Mouse (Mus musculus) hindbrain, embryonic 14.5 days (tissue): ENCODE data around the gene H2-Eb2. TPM values are rescaled to one million over a fixed set of nuclear protein-coding genes. Genes with fewer than 3 reads are reported as not detected.
A peak's percentile ranks its signal among the peaks of the same experiment; 100 is the strongest.

Source experiments
- ATAC-seq: fragments of 200-750 bp; cut with Nextera tagmentation; 2 replicates; pipeline ENCODE4 v1.8.0; 2017; ENCODE audit warnings: moderate number of reproducible peaks, mild to moderate bottlenecking, moderate TSS enrichment, moderate library complexity; ENCODE audit not compliant: low FRiP score
- DNase-seq: peaks from one replicate; pipeline ENCODE4 v3.0.0-alpha.2; 2015; ENCODE audit warnings: low spot score
- H3K27ac ChIP-seq: fragments of 300-500 bp; sonication (generic); 2 replicates; pipeline ENCODE4 v1.5.1; 2014; ENCODE audit warnings: mild to moderate bottlenecking, moderate library complexity
- H3K27me3 ChIP-seq: fragments of 300-500 bp; sonication (generic); 2 replicates; pipeline ENCODE4 v1.6.1; 2014; ENCODE audit warnings: mild to moderate bottlenecking, low read length, mixed read lengths; ENCODE audit not compliant: control insufficient read depth, insufficient read depth
- H3K36me3 ChIP-seq: fragments of 300-500 bp; sonication (generic); replicated peaks from 2 replicates; pipeline ENCODE4 v1.6.1; 2014; ENCODE audit not compliant: control insufficient read depth, insufficient read depth
- H3K4me1 ChIP-seq: fragments of 300-500 bp; sonication (generic); replicated peaks from 2 replicates; pipeline ENCODE4 v1.6.1; 2014; ENCODE audit warnings: antibody characterized with exemption, low read length, mixed read lengths; ENCODE audit not compliant: control insufficient read depth, insufficient read depth
- H3K4me2 ChIP-seq: fragments of 300-500 bp; sonication (generic); replicated peaks from 2 replicates; pipeline ENCODE4 v1.6.1; 2014; ENCODE audit warnings: mild to moderate bottlenecking, moderate library complexity
- H3K4me3 ChIP-seq: fragments of 300-500 bp; sonication (generic); replicated peaks from 2 replicates; pipeline ENCODE4 v1.5.1; 2014; ENCODE audit warnings: mild to moderate bottlenecking, low read length
- H3K9ac ChIP-seq: fragments of 300-500 bp; sonication (generic); 2 replicates; pipeline ENCODE4 v1.6.1; 2014
- H3K9me3 ChIP-seq: fragments of 300-500 bp; sonication (generic); 2 replicates; pipeline ENCODE4 v1.6.1; 2016; ENCODE audit warnings: low read length; ENCODE audit not compliant: control insufficient read depth
- WGBS: fragments of 180-500 bp; shearing (Covaris S2); extraction: QIAGEN DNeasy Blood & Tissue Kit; methylation state at CpG from one replicate; pipeline ENCODE4 v1.1.7; 2014; 5-methylcytosine and 5-hydroxymethylcytosine counted together
- polyA plus RNA-seq: library from polyadenylated mRNA; unstranded; fragments of >200 nt; fragmentation: Nextera tagmentation; extraction: Ambion mirVana; gene quantifications from 2 replicates; pipeline ENCODE4 v1.2.1, GENCODE M21; 2014

The H2-Eb2 gene
- 0.12 and 0.35 TPM in 2 replicates for polyA plus RNA-seq

DNA sequence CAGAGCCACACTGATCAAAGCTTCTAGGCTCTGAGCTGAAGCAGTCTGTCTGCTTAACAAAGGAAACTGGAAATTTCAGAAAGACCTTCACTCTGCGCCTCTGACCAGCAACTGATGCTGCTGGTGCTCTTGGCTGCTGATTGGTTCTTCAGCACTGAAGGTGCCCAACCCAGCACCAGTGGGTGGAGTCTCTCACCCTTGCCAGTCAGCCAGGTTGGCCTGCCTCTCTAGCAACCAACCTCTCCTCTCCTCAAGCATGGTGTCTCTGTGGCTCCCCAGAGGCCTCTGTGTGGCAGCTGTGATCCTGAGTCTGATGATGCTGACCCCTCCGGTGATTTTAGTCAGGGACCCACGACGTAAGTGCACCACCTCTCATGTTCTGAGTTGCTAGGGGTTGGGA, at the start of gene H2-Eb2:
TSS of gene H2-Eb2 (plus strand) at position 230 of the 400 bp plus-strand sequence.
- WGBS = 44% methylated on average over 4 of the region's 4 CpGs
- DNase-seq = no peak
- ATAC-seq = no peak

DNA sequence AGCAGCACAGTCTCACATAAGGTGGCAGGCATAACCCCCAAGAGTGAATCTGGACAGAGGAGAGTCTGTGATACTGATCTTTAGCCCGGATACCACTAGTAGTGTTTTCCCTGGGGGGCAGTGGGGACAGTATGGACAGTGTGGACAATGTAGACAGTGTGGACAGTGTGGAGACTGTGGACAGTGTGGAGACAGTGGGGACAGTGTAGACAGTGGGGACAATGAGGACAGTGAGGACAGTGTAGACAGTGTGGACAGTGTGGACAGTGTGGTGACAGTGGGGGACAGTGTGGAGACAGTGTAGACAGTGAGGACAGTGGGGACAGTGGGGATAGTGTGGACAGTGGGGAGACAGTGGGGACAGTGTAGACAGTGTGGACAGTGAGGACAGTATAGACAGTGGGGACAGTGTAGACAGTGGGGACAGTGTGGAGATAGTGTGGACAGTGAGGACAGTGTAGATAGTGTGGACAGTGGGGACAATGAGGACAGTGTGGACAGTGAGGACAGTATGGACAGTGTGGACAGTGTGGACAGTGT, 44.9 kb upstream of the H2-Eb2 start:
- DNase-seq (no peak), ATAC-seq (no peak)
- Histone ChIP-seq H3K9me3 (0 out of 2 replicates have a peak, but pooled peaks cover 7% of the 10 kb centered on the region), H3K36me3 (no peaks in the 10 kb centered on the region), H3K4me2 (no peak overlapping the region), H3K9ac (no peak overlapping the region), H3K27ac (no peak overlapping the region), H3K4me3 (no peak overlapping the region), H3K4me1 (no peaks in the 10 kb centered on the region), H3K27me3 (no peaks in the 10 kb centered on the region)
- WGBS = 76% methylated on average over 1 of the region's 1 CpGs

More for the DNA sequence above, at the start of gene H2-Eb2:
- no peaks in the 10 kb centered on the region for H3K36me3 ChIP-seq
- H3K4me1 ChIP-seq = no peaks in the 10 kb centered on the region
- no peak within 1 kb of the TSS for H3K9ac ChIP-seq
- H3K27ac ChIP-seq = no peak within 1 kb of the TSS
- no peak within 1 kb of the TSS for H3K4me2 ChIP-seq
- H3K27me3 ChIP-seq = no peaks in the 10 kb centered on the region
- H3K4me3 ChIP-seq = no peak within 1 kb of the TSS
- no peaks in the 10 kb centered on the region for H3K9me3 ChIP-seq

DNA sequence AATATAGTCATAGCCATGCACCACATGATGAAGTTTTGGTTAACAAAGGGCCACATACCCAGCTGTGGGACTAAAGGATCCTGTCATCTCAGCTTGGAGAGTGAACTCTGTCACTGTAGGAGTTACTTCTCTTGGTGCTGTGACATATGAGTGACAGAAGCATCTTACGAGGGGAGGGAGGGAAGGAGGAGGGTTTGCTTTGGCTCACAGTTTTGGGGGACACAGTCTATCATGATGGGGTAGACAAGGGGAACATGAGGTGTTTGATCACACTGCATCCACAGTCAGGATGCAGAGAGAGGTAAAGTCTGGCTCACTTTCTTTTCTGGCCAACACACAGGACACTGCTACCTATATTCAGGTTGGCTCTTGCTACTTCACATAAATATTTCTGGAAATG, 43.6 kb upstream of the H2-Eb2 start:
- DNase-seq (no peak), ATAC-seq (no peak)
- Histone ChIP-seq H3K9me3 (no peaks in the 10 kb centered on the region), H3K27me3 (no peaks in the 10 kb centered on the region), H3K27ac (no peak overlapping the region), H3K4me1 (no peaks in the 10 kb centered on the region), H3K4me2 (no peak overlapping the region), H3K9ac (no peak overlapping the region), H3K4me3 (no peak overlapping the region), H3K36me3 (no peaks in the 10 kb centered on the region)
- WGBS = 67% methylated on average over 1 of the region's 1 CpGs

DNA sequence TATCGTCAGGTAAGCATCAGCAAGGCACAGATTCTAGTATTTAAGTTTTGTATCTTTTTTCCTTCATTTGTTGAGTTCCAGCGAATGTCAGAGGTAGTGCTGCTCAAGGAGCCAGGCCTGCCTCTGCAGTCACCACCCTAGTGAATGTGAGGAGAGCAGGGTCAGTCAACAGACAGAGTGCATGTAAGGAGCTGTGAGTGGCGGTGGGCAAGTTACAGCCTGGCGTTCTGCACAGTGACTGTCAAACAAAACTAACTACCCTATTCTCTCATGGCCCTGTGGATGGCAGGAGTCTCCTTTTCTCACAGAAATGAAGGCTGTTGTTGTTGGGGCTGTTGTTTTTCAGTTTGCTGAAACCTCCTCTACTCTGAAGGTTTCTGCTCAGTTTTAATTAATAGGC, 40.1 kb upstream of the H2-Eb2 start:
- Histone ChIP-seq H3K27me3 (no peaks in the 10 kb centered on the region), H3K4me2 (no peak overlapping the region), H3K36me3 (no peaks in the 10 kb centered on the region), H3K9me3 (no peaks in the 10 kb centered on the region), H3K4me3 (no peak overlapping the region), H3K9ac (no peak overlapping the region), H3K27ac (no peak overlapping the region), H3K4me1 (no peaks in the 10 kb centered on the region)
- DNase-seq = no peak
- ATAC-seq = no peak
- WGBS = 73% methylated on average over 4 of the region's 4 CpGs

DNA sequence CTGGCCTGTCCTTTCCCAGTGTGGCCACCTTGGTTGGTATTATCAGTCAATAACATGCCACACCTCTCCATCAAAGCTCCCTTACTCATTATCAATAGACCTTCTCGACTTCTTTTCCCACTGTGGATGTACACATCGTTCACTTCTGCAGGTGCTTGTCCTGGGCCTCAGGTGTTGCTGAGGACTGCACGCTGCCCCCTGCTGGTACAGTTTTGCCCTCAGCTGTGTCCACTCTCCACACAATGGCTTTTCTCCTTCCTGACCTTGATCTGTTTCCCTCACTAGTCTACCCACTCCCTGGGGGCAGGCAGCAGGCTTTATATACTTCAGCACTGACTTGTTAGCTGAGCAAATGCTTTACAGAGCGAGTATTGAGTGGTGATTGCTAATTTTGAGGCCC, 39.6 kb upstream of the H2-Eb2 start:
- H3K9me3 ChIP-seq = no peaks in the 10 kb centered on the region
- no peak overlapping the region for H3K9ac ChIP-seq
- no peaks in the 10 kb centered on the region for H3K27me3 ChIP-seq
- no peak overlapping the region for H3K4me3 ChIP-seq
- no peaks in the 10 kb centered on the region for H3K36me3 ChIP-seq
- no peak overlapping the region for H3K4me2 ChIP-seq
- H3K4me1 ChIP-seq = no peaks in the 10 kb centered on the region
- no peak overlapping the region for H3K27ac ChIP-seq
- DNase-seq (no peak), ATAC-seq (no peak)
- WGBS = 42% methylated on average over 4 of the region's 4 CpGs

DNA sequence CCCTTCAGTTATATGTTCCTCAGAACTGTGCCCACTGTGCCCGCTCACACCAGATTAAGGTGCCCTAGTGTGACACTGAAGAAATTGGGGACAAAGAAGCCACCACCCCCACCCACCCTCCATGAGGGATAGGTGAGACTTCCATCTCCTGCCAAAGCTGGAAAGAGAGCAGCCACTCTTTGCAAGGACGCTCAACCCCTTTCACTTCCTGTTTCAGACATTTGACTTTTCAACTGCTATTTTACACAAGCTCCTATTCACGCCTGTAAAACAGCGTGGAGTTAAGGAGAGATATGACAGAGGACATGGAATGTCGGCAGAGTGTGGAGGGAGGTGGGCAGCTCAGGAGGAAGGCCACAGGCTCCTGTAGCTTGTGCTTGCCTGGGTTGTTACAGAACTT, 39.0 kb upstream of the H2-Eb2 start:
- H3K4me3 ChIP-seq = no peak overlapping the region
- H3K27ac ChIP-seq = no peak overlapping the region
- no peak overlapping the region for H3K4me2 ChIP-seq
- H3K9me3 ChIP-seq = no peaks in the 10 kb centered on the region
- H3K36me3 ChIP-seq = no peaks in the 10 kb centered on the region
- no peaks in the 10 kb centered on the region for H3K27me3 ChIP-seq
- DNase-seq (no peak), ATAC-seq (no peak)
- WGBS = 85% methylated on average over 5 of the region's 5 CpGs
- H3K4me1 ChIP-seq = no peaks in the 10 kb centered on the region
- no peak overlapping the region for H3K9ac ChIP-seq

DNA sequence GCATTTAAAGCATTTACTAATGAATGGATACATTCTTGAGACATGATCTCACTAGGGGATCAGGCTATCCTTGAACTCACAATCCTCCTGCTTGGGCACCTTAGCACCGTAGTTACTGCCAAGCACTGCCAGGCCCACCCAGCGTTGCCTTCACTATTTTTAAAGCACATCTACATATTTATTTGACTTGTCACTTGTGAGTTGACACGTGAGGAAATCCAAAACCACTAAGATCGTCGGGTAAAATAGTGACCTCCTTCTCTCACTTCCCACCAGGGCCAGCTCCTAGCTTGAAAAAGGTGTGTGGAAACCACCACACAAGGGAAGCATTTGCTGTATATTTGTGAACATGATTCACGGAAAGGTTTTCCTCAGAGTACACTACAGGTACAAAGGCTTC, 38.5 kb upstream of the H2-Eb2 start:
- Histone ChIP-seq H3K4me3 (no peak overlapping the region), H3K4me2 (no peak overlapping the region), H3K4me1 (no peaks in the 10 kb centered on the region), H3K36me3 (no peaks in the 10 kb centered on the region), H3K27ac (no peak overlapping the region), H3K27me3 (no peaks in the 10 kb centered on the region), H3K9me3 (no peaks in the 10 kb centered on the region), H3K9ac (no peak overlapping the region)
- no peak for ATAC-seq
- 73% methylated on average over 6 of the region's 6 CpGs for WGBS
- no peak for DNase-seq

DNA sequence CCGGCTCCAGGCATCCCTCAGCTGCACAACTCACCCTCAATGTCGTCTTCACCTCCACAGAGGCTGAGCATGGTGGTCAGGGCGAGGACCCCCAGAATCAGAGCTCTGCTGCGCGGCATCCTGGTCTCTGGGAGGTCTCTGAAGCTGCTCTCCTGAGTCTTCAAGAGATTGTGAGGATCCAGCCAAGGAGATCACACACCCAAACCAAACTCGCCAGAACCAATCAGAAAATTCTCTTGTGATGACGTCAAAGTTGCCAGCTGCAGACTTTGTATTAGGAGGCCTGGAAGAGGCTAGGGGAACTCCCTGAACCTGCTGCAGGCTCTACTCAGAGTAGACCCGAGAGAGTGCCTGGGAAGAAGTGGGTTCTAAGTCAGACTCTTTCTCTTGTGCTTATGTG, 37.8 kb upstream of the H2-Eb2 start, which contains the start of gene H2-Aa:
TSS of gene H2-Aa (minus strand) at position 176 of the 400 bp plus-strand sequence.
- H3K4me3 ChIP-seq = no peak within 1 kb of the TSS
- no peaks in the 10 kb centered on the region for H3K4me1 ChIP-seq
- no peak within 1 kb of the TSS for H3K27ac ChIP-seq
- WGBS = 15% methylated on average over 8 of the region's 8 CpGs
- peak; percentile 77 for DNase-seq
- no peak within 1 kb of the TSS for H3K4me2 ChIP-seq
- H3K36me3 ChIP-seq = no peaks in the 10 kb centered on the region
- H3K27me3 ChIP-seq = no peaks in the 10 kb centered on the region
- H3K9me3 ChIP-seq = no peaks in the 10 kb centered on the region
- no peak within 1 kb of the TSS for H3K9ac ChIP-seq
- ATAC-seq = no peak; the same call in 1 of the 2 replicates

DNA sequence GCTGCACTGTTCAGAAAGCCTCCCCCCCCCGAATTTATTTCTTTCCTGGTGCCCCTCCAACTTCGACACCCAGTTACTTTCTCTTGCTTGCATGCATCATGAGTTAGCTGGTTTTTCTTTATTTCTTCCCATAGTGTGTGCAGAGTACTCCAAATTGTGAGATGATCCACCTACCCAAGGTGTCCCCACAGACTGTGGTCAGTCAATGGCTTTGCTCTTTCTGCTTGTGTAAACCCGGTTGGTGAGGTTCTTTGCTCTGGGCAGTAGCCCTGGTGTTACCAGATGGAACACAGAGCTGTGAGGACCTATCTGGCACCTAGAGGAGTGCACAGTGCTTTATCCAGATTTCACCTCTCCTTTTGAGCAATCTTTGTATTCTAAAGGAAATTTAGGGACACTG, 37.3 kb upstream of the H2-Eb2 start:
- 79% methylated on average over 3 of the region's 3 CpGs for WGBS
- no peaks in the 10 kb centered on the region for H3K9me3 ChIP-seq
- H3K36me3 ChIP-seq = no peaks in the 10 kb centered on the region
- H3K4me3 ChIP-seq = no peak overlapping the region
- DNase-seq (no peak), ATAC-seq (no peak)
- no peak overlapping the region for H3K4me2 ChIP-seq
- no peaks in the 10 kb centered on the region for H3K4me1 ChIP-seq
- H3K27me3 ChIP-seq = no peaks in the 10 kb centered on the region
- H3K27ac ChIP-seq = no peak overlapping the region
- H3K9ac ChIP-seq = no peak overlapping the region

DNA sequence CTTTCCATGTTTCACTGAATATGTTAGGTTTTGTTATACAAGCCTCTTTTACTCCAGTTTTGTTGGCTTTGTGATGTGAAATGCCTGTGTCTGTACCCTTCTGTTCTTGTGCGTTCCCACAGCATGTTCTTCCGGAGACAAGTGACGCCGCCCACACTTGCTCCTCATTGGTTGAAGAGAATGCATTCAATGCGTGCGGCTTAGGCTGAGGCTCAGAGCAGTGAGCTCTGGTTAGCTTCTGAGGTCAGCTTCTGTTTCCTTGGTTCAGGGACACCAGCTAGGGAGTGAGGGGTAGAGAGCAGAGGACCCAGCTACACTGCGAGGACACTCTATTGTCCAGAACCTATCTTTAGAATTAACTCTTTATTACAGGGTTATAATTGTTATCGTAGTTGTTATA, 33.9 kb upstream of the H2-Eb2 start:
- H3K4me1 ChIP-seq = no peaks in the 10 kb centered on the region; the same call in 1 of the 2 replicates
- H3K36me3 ChIP-seq = no peaks in the 10 kb centered on the region
- no peak overlapping the region for H3K4me2 ChIP-seq
- H3K9ac ChIP-seq = no peak overlapping the region
- peak; percentile 91 for ATAC-seq
- H3K27ac ChIP-seq = no peak overlapping the region
- WGBS = 15% methylated on average over 8 of the region's 8 CpGs
- no peaks in the 10 kb centered on the region for H3K27me3 ChIP-seq
- DNase-seq = peak; percentile 97
- H3K9me3 ChIP-seq = no peaks in the 10 kb centered on the region
- H3K4me3 ChIP-seq = no peak overlapping the region
